Mouse (Mus musculus) urinary bladder, postnatal 25 days (tissue): ENCODE measurements around the gene Rimklb.
"Not testable (repeated sequence)": the region's sequence is repeated elsewhere in the genome, so short reads cannot be mapped to it uniquely, and the experiment has no call there.

Source experiments
- DNase-seq: peaks from one replicate; pipeline ENCODE4 v3.0.0; 2022; ENCODE audit warnings: low spot score

Gene Rimklb

DNA sequence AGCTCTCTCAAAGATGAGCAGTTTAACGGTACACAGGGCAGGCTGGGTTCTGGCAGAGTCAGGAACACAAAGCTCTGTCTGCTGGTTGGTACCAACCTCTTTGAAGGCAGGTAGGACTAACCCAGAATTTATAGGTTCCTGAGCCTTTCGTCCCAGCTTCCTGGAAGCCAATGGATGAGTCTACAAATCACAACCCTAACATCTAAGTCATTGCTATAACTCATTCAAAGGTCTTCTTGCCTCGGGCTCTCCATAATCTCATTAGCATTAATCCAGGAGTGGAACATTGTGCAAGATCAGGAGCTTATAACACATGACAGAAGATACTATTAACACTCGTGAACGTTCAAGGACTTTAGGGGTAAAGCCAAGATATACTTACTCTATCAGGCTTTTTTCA is at the start of gene Rimklb:
Gene Rimklb (minus strand): TSS at position 101 of the 400 bp plus-strand sequence.
- DNase-seq: no peak

DNA sequence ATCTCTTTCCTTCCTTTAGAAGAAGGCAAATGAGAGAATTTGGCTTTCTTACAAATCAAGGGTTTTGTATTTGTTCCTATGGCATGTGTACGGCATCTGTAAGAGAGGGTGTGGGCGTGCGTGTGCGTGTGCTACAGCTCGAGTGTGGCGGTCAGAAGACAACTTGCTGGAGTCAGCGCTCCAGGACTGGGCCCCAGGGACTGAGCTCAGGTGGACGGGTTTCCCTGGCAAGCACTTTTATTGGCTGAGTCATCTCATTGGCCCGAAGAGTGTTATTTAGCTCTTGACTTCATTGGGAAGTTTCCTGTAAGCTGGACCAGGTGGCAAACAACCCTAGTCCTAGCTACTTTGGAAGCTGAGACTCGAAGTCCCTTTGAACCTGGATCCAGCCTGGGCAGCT is 47.4 kb upstream of the Rimklb start:
- DNase-seq: no peak

DNA sequence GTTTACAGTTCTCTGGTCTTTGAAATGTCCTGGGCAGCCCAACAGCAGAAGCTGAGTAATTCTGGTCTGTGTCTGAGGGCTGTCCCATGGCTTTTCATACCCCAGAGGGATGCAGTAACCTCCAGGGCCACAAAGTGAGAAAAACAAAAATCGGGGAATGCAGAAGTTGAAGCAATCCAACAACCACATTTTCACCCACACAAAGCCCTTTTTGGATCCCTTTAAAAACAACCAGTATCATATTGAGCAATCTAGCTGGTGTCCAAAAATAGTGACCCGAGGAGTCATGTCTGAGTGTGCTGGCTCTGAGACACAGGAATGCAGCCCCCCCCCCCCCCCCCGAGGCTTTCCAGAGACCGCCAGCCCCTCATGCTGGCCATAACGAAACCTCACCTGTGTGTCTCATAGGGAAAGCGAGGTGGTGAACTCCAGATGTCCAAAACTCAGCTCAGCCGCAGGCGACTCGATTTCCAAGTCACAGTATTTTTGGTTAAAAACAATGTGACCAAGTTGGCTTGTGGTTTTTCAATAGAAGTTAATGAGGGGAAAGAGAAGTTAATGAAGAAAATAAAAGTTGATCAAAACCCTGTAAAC is 46.8 kb upstream of the Rimklb start:
- DNase-seq: no peak

DNA sequence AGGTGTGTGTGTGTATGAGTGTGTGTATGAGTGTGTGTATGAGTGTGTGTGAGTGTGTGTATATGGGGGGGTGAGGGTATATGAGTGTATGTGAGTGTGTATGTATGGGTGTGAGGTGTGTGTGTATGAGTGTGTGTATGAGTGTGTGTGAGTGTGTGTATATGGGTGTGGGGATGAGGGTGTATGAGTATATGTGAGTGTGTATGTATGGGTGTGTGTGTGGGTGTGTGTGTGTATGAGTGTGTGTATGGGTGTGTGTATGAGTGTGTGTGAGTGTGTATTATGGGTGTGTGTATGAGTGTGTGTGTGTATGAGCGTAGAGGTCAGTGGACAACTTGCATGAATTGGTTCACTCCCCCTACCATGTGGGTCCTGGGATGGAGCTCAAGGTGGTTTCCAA is 46.1 kb upstream of the Rimklb start:
- no peak for DNase-seq

DNA sequence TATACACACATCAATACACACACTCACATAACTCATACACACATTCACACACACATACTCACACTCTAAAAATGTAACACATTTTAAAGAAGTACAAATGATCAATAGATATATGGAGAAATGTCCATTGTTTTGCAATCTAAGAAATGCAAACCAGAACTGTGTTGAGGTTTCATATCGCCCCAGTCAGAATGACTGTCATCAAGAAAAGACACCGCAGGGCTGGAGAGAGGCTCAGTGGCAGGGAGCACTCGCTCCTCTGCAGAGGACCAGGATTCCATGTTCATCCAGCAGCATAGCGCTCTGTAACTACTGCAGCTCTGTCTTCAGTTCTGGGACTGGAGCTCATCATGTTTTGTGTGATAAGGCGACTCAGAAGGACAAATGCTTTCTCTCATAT is 45.0 kb upstream of the Rimklb start:
- DNase-seq: no peak

DNA sequence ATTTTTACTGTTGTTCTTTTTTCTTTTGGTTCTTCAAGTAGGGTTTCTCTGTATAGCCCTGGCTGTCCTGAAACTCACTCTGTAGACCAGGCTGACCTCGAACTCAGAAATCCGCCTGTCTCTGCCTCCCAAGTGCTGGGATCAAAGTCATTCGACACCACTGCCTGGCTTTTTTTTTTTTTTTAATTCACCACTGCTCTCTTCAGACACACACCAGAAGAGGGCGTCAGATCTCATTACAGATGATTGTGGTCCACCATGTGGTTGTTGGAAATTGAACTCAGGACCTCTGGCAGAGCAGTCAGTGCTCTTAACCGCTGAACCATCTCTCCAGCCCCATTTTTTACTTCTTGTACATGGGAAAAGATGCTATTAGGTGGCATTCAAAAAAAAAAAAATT is 43.9 kb upstream of the Rimklb start:
- DNase-seq: not testable (repeated sequence)

DNA sequence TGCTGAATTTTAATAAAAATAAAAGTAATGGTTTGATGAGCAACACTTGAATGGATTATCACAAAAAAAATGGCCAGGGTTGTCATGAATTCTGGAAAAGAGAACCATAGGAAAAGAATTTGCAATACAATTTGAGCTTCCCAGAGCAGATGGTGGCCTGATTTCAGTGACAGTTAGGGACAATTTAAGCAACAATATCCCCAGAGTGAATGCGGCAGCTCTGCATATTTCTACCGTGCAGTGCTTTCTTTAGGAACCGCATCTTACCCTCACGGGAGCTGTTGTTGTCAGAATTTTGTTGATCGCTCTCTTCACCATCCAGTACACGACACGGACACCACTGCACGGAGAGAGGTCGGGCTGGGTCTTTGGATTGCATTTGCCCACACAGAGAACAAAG is 41.0 kb upstream of the Rimklb start:
- no peak for DNase-seq

DNA sequence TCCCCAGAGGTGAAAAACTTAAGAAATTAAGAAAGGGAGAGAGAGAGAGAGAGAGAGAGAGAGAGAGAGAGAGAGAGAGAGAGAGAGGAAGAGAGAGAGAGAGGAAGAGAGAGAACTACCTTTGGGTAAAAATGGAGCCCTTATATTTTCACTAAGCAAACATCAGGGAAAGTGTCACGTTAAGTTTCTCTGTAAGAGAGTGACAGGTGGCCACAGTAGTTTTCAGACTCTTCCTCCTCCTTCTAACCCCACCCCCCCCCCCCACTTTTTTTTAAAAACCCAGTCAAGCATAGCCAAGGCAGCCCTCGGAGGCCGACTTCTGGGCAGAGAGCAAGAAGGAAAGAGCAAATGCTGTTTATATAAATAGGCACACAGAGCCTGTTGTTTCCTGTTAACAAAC is 35.5 kb upstream of the Rimklb start:
- DNase-seq: no peak

DNA sequence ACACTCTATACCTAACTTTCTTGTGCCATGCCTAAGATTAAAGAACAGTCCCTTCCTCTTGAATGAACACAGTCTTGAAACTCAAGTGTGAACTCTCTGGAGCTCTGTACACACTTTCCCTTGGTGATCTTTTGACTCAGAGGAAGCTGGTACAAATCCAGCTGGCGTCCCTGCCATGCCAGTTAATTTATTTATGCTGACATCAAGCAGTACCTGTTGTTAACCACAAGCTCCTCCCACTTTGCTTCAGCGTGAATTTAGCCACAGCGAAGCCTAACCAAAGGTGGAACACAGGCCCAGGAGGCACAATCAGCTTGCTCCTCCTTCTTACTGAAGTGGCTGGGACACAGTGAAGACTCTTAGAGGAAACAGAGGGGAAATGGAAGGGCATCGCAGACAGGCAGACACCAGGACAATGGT is 34.3 kb upstream of the Rimklb start:
- no peak for DNase-seq

DNA sequence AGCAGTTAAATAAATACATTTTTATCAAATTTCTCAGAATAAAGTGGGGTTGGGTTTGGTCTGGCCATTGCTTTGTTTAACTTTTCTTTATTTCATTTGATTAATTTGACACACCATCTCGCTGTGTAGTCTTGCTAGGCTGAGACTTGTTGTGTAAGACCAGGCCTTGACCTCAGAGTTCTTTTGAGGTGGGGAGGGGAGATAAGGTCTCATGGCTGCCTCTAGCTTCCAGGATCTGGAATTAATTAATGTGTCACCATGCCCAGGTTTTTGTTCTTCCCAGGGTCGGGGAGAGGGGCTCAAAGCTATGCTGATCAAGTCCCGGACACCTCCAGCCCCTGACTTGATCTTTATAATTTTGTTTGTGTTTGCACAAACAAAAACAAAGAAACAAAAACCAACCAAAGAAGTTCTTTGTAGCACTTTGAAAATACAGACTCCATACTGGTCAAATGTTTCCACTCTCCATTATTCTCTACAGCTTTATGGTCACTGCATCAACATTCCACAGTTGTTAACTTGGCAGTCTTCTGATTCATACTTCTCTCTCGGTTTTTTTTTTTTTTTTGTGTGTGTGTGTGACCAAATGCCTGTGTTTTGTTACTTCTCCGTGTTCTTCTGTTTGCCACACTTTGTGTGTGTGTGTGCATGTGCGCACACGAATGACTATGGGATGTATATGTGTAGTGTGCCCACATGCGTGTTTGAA is 33.1 kb upstream of the Rimklb start:
- DNase-seq: no peak

DNA sequence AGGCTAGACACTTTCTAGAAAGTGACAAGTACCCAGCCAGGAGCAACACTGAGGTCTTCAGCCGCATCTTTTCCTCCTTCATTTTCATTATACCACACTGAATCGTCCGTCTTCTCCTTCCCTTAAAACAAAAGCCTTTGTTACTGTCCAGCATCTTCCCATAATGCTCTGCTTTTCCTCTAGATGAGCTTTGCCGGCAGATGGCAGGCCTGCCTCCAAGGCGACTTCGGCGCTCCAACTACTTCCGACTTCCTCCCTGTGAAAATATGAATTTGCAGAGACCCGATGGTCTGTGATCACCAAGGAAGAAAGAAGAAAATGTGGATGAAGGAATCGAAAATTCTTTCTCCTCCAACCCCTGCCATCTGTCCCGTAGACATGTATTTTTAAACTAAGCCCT is 29.6 kb upstream of the Rimklb start:
- no peak for DNase-seq

DNA sequence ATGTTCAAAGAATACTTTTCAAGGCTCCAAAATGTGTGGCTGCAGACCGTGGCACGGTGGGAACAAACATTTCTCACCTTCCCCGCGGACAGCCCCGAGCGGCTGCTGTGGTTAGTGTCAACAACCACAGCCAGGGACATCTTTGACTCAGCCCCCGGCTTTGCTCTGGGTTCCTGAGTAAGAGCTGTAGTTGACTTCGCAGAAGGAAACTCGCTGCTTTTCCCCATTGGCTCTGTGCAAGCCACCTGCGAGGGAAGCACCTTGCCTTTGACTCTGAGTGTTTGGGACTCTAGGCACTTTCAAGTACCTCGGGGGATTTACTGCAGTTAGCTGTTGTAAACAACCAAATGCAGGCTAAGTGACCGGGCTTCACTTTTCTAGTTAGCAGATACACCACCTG is 29.0 kb upstream of the Rimklb start:
- no peak for DNase-seq

DNA sequence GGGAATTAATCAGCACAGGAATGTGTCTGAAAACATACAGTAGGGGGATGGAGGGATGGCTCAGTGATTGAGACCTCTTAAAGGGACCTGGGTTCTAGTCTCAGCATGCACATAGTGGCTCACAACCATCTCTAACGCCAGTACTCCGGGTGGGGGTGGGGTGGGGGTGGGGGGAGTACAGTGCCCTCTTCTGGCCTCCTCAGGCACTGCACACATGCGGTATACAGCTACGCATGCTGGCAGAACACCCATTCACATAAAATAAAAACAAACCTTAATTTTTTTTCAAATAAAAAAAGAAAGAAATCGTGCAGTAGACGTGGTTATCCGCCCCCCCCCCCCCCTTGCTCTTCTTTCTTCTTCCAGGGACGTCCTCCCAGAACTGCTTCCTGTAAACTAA is 24.7 kb upstream of the Rimklb start:
- no peak for DNase-seq

DNA sequence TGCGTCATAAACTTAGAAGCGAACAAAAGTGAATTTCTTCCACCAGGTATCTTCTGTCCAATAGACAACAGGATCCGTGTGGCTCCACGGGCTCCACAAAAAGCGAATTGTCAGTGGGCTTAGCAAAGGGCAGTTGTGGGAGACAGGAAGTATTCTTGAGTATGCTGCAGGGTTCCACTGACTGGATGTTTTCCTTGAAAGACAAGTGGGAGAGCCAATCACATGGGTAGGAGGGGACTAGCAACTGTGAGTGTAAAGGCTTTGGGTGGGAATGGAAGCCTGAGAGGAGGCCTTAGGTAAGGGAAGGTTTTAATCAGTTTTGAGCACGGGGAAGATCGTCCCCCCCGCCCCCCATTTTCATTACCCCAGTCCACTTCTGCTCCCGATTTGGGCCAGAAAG is 24.0 kb upstream of the Rimklb start:
- no peak for DNase-seq

DNA sequence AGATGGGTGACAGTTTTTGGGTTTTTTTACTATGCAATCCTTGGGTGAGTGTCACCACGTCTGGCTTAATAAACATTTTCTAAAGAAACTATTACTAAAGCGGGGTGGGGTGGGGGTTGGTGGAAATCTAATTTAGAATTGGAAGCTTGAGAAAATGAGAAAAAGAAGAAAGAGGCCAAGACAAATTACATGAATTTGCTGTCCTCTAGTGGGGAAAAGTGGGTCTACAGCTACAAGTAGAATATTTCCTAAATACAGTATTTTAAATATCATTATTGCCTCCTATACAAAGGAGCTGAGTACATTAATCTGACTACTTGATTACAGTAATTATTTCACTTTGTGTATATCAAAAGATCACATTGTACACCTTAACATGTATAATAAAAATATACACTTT is 20.8 kb upstream of the Rimklb start:
- DNase-seq: no peak

DNA sequence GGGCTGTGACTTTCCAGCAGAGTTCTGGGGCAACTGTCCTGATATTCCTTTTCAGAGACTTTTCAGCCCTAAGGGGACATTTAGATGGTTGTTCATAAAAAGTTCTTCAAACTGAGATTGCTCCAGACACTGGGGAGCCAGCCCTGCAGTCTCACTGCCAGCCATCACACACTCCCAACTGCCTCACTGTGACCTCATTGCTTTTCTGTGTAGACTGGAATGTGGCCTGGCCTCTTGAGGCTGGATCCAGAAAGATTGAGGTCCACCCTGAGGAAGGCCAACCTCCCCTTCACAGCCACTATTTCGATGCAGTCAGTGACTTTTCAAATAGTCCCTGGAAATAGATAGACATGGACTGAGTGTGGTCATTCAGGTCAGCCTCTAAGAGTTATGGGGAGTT is 19.1 kb upstream of the Rimklb start:
- no peak for DNase-seq

DNA sequence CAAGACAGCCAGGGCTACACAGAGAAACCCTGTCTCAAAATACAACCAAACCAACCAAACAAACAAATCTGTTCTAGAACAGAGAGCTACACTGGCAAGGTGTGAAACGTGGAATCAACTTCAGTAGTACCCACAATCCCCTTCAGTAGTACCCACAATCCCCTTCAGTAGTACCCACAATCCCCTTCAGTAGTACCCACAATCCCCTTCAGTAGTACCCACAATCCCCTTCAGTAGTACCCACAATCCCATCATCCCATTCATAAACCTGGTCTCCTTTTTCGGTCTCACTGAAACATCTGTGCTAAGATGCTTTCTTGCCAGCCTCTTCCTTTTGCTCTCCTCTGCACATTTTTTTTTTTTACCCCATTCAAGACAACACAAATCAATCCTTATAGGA is 17.2 kb upstream of the Rimklb start:
- DNase-seq: not testable (repeated sequence)

DNA sequence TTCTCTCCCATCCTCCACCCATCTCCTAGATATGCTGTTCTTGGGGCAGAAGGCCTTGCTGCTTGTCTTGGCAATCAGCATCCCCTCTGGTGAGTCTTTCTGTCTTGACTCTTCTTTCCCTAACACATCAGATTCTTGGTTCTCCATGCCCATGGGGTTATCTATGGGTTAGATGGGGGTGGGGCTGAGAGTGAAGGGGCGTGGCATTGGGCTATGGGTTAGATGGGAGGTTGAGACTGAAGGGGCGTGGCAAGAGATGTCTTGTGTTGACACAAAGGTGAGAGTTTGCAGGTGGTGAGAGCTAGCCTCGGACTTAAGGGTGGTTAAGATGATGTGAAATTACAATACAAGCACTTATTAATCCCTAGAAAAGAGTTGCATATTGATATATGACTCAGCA is 15.8 kb upstream of the Rimklb start:
- no peak for DNase-seq

DNA sequence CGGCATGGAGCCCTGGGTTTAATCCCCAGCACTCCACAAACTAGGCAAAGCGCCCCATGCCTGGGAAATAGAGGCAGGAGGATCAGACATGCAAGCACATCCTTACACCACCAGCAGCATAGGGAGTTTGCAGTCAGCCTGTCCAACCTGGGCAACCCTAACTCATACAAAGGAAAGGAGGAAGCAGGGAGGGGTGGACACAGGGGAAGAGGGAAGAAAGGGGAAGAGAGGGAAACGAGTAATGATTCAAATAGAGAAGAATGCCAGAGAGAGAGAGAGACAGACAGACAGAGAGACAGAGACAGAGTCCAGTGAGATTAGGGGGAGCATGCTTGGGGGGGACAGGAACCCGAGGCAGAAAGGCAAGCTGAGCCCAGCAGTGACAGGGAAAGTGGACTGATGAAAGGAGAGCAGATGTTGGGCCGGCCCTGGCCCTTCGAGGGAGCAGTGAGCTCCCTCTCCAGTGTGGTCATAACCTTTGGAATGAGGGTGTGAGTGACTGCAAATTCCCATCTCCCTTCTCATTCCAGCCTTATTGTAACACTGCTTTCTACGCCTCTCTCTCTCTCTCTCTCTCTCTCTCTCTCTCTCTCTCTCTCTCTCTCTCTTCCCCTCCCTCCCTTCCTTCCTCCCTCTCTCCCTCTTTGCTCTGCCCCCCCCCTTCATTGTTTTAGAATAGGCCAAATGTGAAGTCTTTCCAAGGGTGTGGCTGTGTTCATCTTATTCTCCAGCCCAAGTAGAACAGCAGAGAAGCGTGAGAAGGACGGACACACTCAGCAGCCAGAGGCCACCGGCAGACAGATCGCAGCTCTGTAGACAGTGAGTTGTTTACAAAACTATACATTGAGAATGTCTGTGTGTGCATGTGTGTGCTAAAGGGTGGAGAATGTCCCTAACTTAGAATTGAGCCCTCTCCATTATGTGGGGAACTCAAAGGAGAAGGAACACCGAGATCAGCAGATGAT is 14.6 kb upstream of the Rimklb start:
- no peak for DNase-seq

DNA sequence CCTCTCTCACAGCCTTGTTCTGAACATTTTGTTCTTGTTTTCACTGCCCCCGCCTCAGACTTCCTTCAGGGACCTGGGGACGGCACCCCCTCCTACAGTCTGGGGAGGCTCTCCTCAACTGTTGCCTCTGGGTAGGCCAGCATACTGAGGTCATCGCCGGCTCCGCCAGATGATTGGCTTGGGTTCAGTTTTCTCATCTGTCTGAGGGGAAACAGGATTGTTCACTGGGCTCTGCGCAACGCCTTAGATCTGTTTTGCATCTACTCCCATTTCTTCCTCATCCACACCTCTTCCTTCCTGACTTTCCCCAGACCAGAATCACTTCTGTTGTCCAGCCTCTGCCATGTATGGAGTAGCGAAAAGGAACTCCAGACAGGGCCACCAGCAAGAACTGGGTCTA is 9.9 kb upstream of the Rimklb start:
- DNase-seq: no peak

DNA sequence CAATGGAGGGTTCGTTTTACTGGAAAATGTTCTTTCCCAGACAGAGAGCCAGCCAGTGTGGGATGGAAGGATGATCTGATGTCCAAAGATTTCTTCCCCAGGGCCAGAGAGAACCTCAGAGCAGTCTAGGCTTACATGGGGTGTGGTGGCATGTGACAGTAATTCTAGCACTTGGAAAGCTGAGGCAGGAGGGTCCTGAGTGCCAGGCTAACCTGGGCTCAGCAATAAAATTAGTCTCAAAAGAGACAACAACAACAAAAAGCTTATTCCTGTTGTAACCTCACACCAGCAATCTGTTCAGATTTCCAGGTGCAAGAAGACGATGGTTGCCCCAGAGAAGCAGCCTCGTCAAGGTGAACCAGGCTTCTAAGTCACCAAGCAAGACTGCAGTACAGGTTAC is 7.0 kb upstream of the Rimklb start, which contains the start of gene Mfap5:
Gene Mfap5 (plus strand): TSS at position 301 of the 400 bp plus-strand sequence.
- no peak for DNase-seq

DNA sequence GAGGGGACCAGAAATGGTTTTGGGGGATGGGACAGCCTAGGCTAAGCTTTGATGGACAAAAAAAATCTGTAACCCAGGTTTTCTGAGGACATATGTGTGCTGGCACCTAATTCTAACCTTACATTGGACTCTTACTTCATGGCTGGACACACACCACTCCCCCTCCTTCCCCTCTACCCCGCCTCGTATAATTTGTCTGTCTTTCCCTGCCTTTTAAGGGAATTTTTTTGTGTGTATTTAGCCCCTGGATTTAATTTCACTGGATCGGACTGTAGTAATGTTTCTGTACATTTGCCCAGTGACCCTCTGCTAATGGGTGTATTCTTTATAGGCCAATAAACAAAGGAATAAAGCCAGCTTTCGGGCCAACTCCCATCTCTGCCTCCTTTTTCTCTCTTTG is 6.5 kb upstream of the Rimklb start:
- DNase-seq: no peak

DNA sequence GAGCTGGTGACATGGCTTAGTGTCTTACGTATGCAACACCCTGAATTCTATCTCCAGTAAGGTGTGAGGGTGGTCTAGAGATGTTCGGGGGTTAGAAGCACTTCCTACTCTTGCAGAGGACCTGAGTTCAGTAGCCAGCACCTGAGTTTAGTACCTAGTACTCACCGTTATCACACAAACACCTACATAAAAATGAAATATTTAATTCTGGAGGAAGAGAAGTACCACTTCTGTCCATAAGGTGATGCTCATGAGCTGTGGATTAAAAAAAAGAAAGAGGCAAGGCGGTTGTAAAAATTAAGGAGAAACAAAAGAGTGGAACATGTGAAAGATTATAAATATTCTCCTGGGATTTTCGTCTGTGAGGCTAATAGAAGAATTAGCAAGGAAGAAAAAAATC is 2.1 kb downstream of the Rimklb start:
- DNase-seq: no peak
